Mouse (Mus musculus) myocyte (in vitro differentiated cells): ENCODE results near the gene Elf5. TPM values are rescaled to one million over a fixed set of nuclear protein-coding genes. Genes with fewer than 3 reads are reported as not detected.

Source experiments
- H3K27me3 ChIP-seq: one replicate; pipeline ENCODE4 v1.6.1; 2011; ENCODE audit not compliant: control insufficient read depth, insufficient read depth, insufficient read length
- H3K36me3 ChIP-seq: one replicate; pipeline ENCODE4 v1.6.1; 2011; ENCODE audit not compliant: control insufficient read depth, insufficient read depth
- H3K4me2 ChIP-seq: one replicate; pipeline ENCODE4 v1.6.1; 2011; ENCODE audit warnings: low read depth, control low read depth
- H3K4me3 ChIP-seq: one replicate; pipeline ENCODE4 v1.5.1; 2011; ENCODE audit warnings: mild to moderate bottlenecking, control low read depth, moderate library complexity
- H3K79me2 ChIP-seq: one replicate; pipeline ENCODE4 v1.6.1; 2011; ENCODE audit not compliant: control insufficient read depth, insufficient read depth
- H3ac ChIP-seq: one replicate; pipeline ENCODE4 v1.6.1; 2011; ENCODE audit not compliant: control insufficient read depth, insufficient read length
- CEBPB ChIP-seq: IDR thresholded peaks from 2 replicates; pipeline ENCODE4 v1.6.1; 2011; ENCODE audit warnings: mild to moderate bottlenecking, moderate library complexity; ENCODE audit not compliant: poor library complexity, insufficient read depth, severe bottlenecking
- E2F4 ChIP-seq: IDR thresholded peaks from one replicate; pipeline ENCODE4 v1.6.1; 2011; ENCODE audit warnings: mild to moderate bottlenecking, control low read depth, moderate library complexity; ENCODE audit not compliant: insufficient read depth
- MYOD1 ChIP-seq, 3 experiments: IDR thresholded peaks; one replicate each; pipeline ENCODE4 v1.6.1; 2011; ENCODE audit warnings: control low read depth in 2 of 3, low read depth in 2 of 3, mild to moderate bottlenecking in 2 of 3, moderate library complexity in 1 of 3; ENCODE audit not compliant: insufficient read length in 2 of 3, control insufficient read depth in 1 of 3
- MYOG ChIP-seq, 3 experiments: IDR thresholded peaks; one replicate each; pipeline ENCODE4 v1.6.1; 2011; ENCODE audit warnings: control low read depth in 2 of 3, low read depth in 2 of 3, mild to moderate bottlenecking in 2 of 3; ENCODE audit not compliant: insufficient read length in 2 of 3, control insufficient read depth in 1 of 3, insufficient read depth in 1 of 3
- POLR2A ChIP-seq: IDR thresholded peaks from one replicate; pipeline ENCODE4 v1.6.1; 2011; ENCODE audit warnings: low read depth, mild to moderate bottlenecking, control low read depth, moderate library complexity; ENCODE audit not compliant: insufficient read length
- POLR2AphosphoS2 ChIP-seq: IDR thresholded peaks from one replicate; pipeline ENCODE4 v1.6.1; 2011; ENCODE audit warnings: low read depth, control low read depth; ENCODE audit not compliant: insufficient read length
- REST ChIP-seq: IDR thresholded peaks from one replicate; pipeline ENCODE4 v1.6.1; 2011; ENCODE audit warnings: mild to moderate bottlenecking, control low read depth, moderate library complexity; ENCODE audit not compliant: insufficient read depth, insufficient read length
- SRF ChIP-seq: IDR thresholded peaks from one replicate; pipeline ENCODE4 v1.6.1; 2011; ENCODE audit warnings: low read depth; ENCODE audit not compliant: control insufficient read depth, insufficient read length
- TCF12 ChIP-seq: IDR thresholded peaks from one replicate; pipeline ENCODE4 v1.6.1; 2011; ENCODE audit warnings: mild to moderate bottlenecking, control low read depth; ENCODE audit not compliant: poor library complexity, insufficient read depth, severe bottlenecking
- TCF3 ChIP-seq: IDR thresholded peaks from one replicate; pipeline ENCODE4 v1.6.1; 2011; ENCODE audit warnings: low read depth, control low read depth; ENCODE audit not compliant: insufficient read length
- USF1 ChIP-seq: IDR thresholded peaks from one replicate; pipeline ENCODE4 v1.6.1; 2011; ENCODE audit warnings: low read depth, mild to moderate bottlenecking, control low read depth, moderate library complexity
- polyA plus RNA-seq: library from polyadenylated mRNA; unstranded; fragments of >200 nt; fragmentation: generic; extraction: Trizol; gene quantifications from one replicate; pipeline ENCODE4 v1.2.1, GENCODE M21; 2012; ENCODE audit warnings: missing spikeins

Elf5 gene
- polyA plus RNA-seq, result not detected

GRCm38 (mm10) chr2:103411348-103411747, at the start of gene Elf5:
TSS of gene Elf5 (plus strand) at chr2:103411688.
- Histone ChIP-seq H3K36me3 (no peaks in the 10 kb centered on the region), H3K79me2 (no peaks in the 10 kb centered on the region)
- TF ChIP-seq MYOD1 (IDR thresholded peaks at IDR 0.05; ENCODE audit: control insufficient read depth in 1 of 3, insufficient read length in 2 of 3, low read depth in 2 of 3) (no peak), E2F4 (no peak), POLR2A (no peak), TCF3 (no peak)

GRCm38 (mm10) chr2:103372541-103372940, 38.9 kb upstream of the Elf5 start:
- H3K4me3 ChIP-seq, result no peak overlapping the region
- no peak overlapping the region for H3K4me2 ChIP-seq
- no peak overlapping the region for H3ac ChIP-seq
- TF ChIP-seq TCF3, result no peak
- TF ChIP-seq CEBPB, result no peak
- TF ChIP-seq USF1, result no peak
- TF ChIP-seq SRF, result no peak
- no peak for TF ChIP-seq POLR2AphosphoS2
- TF ChIP-seq MYOD1 (IDR thresholded peaks at IDR 0.05; ENCODE audit: control insufficient read depth in 1 of 3, insufficient read length in 2 of 3, low read depth in 2 of 3), result no peak
- H3K36me3 ChIP-seq, result no peaks in the 10 kb centered on the region
- H3K27me3 ChIP-seq, result peaks cover 22% of the 10 kb centered on the region
- no peaks in the 10 kb centered on the region for H3K79me2 ChIP-seq

More at GRCm38 (mm10) chr2:103411348-103411747, at the start of gene Elf5:
- peaks cover 9% of the 10 kb centered on the region for H3K27me3 ChIP-seq
- no peak within 1 kb of the TSS for H3K4me2 ChIP-seq
- no peak within 1 kb of the TSS for H3ac ChIP-seq
- H3K4me3 ChIP-seq, result no peak within 1 kb of the TSS

GRCm38 (mm10) chr2:103379502-103380160, 31.9 kb upstream of the Elf5 start:
- Histone ChIP-seq H3K79me2 (no peaks in the 10 kb centered on the region), H3K4me2 (no peak overlapping the region), H3ac (no peak overlapping the region), H3K27me3 (no peaks in the 10 kb centered on the region), H3K4me3 (no peak overlapping the region), H3K36me3 (no peaks in the 10 kb centered on the region)
- TF ChIP-seq SRF, result no peak
- TF ChIP-seq CEBPB, result no peak
- TF ChIP-seq E2F4, result no peak
- TF ChIP-seq POLR2A, result no peak

- no peaks in the 10 kb centered on the region for H3K79me2 ChIP-seq
- H3K4me3 ChIP-seq, result no peak overlapping the region
- no peaks in the 10 kb centered on the region for H3K27me3 ChIP-seq
- H3ac ChIP-seq, result no peak overlapping the region
- H3K4me2 ChIP-seq, result no peak overlapping the region
- H3K36me3 ChIP-seq, result no peaks in the 10 kb centered on the region
- TF ChIP-seq TCF3 (no peak), SRF (no peak), TCF12 (no peak), E2F4 (no peak)
These were observed 29.3 kb upstream of the Elf5 start for GRCm38 (mm10) chr2:103382174-103382573.

- TF ChIP-seq SRF, result no peak
- Histone ChIP-seq H3K4me3 (no peak overlapping the region), H3ac (no peak overlapping the region), H3K4me2 (no peak overlapping the region), H3K27me3 (no peaks in the 10 kb centered on the region), H3K36me3 (no peaks in the 10 kb centered on the region), H3K79me2 (no peaks in the 10 kb centered on the region)
These were observed 23.6 kb upstream of the Elf5 start for GRCm38 (mm10) chr2:103387881-103388280.

- Histone ChIP-seq H3K4me2 (no peak overlapping the region), H3K79me2 (no peaks in the 10 kb centered on the region), H3K27me3 (no peaks in the 10 kb centered on the region), H3K4me3 (no peak overlapping the region), H3ac (no peak overlapping the region), H3K36me3 (no peaks in the 10 kb centered on the region)
- TF ChIP-seq REST, result no peak
- TF ChIP-seq CEBPB, result no peak
- TF ChIP-seq MYOG (IDR thresholded peaks at IDR 0.05; ENCODE audit: control insufficient read depth in 1 of 3, insufficient read depth in 1 of 3, insufficient read length in 2 of 3, low read depth in 2 of 3), result no peak
- no peak for TF ChIP-seq SRF
These were observed 23.2 kb upstream of the Elf5 start for GRCm38 (mm10) chr2:103388311-103388710.
